Mouse (Mus musculus): Measurements from ENCODE around the gene Atp6v1f. TPM values are rescaled to one million over a fixed set of nuclear protein-coding genes. Genes with fewer than 3 reads are reported as not detected.

The Atp6v1f gene
- polyA plus RNA-seq, 1 experiment from 2014 or later: 189 TPM

DNA sequence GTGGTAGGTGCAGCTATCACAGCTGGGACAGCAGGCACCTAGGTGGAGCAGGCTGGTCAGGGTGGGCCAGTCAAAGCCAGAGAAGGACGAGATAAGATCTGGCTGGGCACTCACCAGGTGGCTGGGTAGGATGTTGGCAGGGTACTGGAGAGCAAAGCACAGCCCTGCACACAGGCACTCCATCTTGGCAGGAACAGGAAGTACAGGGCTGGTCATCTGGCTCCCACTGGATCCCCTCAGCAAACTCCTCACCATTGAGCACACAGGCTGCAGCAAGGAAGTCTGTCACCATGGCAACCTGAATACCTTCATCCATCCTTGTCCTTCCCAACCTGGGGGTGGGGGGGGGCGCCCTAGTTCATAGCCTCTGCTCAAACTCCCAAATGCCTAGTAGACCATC, 30.3 kb downstream of the Atp6v1f start:
- Histone ChIP-seq H3K27ac (ENCODE audit: poor library complexity, severe bottlenecking) (no peak overlapping the region), H3K9me3 (replicated peaks) (no peaks in the 10 kb centered on the region), H3K4me2 (no peak overlapping the region), H3K9ac (no peak overlapping the region), H3K4me1 (replicated peaks) (peaks cover 6% of the 10 kb centered on the region; the same call in 1 of the 2 replicates), H3K36me3 (peaks cover 7% of the 10 kb centered on the region; the same call in 1 of the 2 replicates), H3K27me3 (replicated peaks) (peaks cover 39% of the 10 kb centered on the region), H3K4me3 (no peak overlapping the region)
- WGBS: 59% methylated on average over 2 of the region's 2 CpGs
- ATAC-seq (ENCODE audit: insufficient number of reproducible peaks, low FRiP score): no peak

DNA sequence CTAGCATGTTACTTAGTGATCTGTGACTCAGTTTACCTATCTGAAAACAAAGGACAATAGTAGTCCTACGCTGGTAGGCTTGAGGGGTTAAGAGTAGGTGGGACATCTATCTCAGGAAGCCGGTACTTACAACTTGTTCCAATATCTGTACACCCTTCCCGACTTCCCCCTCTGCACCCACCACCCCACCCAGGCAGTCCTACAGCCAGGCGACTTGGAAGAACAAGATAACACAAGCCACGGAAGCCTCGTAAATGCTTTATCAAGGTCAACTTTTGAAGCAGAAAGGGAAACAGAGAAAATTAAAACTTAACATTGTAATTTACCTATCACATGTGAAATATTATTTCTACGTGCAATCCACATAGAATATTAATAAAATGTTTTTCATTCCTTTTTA, 32.7 kb downstream of the Atp6v1f start:
- Histone ChIP-seq H3K4me3 (no peak overlapping the region), H3K27ac (ENCODE audit: poor library complexity, severe bottlenecking) (no peak overlapping the region), H3K4me1 (replicated peaks) (peaks cover 6% of the 10 kb centered on the region; the same call in 1 of the 2 replicates), H3K9me3 (replicated peaks) (no peaks in the 10 kb centered on the region), H3K9ac (no peak overlapping the region), H3K27me3 (replicated peaks) (peaks cover 35% of the 10 kb centered on the region), H3K4me2 (no peak overlapping the region), H3K36me3 (peaks cover 7% of the 10 kb centered on the region; the same call in 1 of the 2 replicates)
- no peak for ATAC-seq (ENCODE audit: insufficient number of reproducible peaks, low FRiP score)
- WGBS: 79% methylated on average over 7 of the region's 7 CpGs

- Histone ChIP-seq H3K36me3 (peaks cover 7% of the 10 kb centered on the region; the same call in 1 of the 2 replicates), H3K27ac (ENCODE audit: poor library complexity, severe bottlenecking) (no peak overlapping the region), H3K4me1 (replicated peaks) (peaks cover 3% of the 10 kb centered on the region; the same call in 1 of the 2 replicates), H3K4me3 (no peak overlapping the region), H3K9ac (no peak overlapping the region), H3K27me3 (replicated peaks) (peaks cover 30% of the 10 kb centered on the region), H3K4me2 (no peak overlapping the region), H3K9me3 (replicated peaks) (no peaks in the 10 kb centered on the region)
- WGBS: 78% methylated on average over 6 of the region's 6 CpGs
- ATAC-seq (ENCODE audit: insufficient number of reproducible peaks, low FRiP score): no peak
Observed at GRCm38 (mm10) chr6:29500810-29501209, 33.3 kb downstream of the Atp6v1f start.

DNA sequence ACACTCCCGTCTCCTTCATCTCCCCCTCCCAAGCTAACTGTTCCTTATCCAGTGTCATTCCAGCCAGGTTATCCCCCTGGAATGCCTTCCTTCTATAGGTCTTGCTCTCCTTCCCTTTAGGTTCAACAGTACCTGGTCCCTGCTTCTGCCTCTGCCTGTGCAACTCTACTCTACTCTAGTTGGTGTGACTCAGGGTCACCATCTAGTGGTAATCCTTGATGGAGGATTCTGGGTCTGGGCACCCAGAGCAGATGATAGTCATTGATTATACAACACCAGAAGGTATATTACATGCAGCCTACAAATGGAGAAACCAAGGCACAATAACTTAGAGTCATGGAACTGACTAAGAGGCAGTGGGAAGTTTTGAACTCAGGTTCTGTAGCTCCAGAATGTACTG, 34.1 kb downstream of the Atp6v1f start:
- no peak overlapping the region for H3K4me2 ChIP-seq
- peaks cover 25% of the 10 kb centered on the region for H3K27me3 ChIP-seq (replicated peaks)
- 0 out of 2 replicates have a peak, but pooled peaks have one; percentile 34 for ATAC-seq (ENCODE audit: insufficient number of reproducible peaks, low FRiP score)
- H3K9ac ChIP-seq: no peak overlapping the region
- H3K27ac ChIP-seq (ENCODE audit: poor library complexity, severe bottlenecking): no peak overlapping the region
- 79% methylated on average over 1 of the region's 1 CpGs for WGBS
- peaks cover 7% of the 10 kb centered on the region for H3K4me1 ChIP-seq (replicated peaks)
- H3K4me3 ChIP-seq: no peak overlapping the region
- H3K36me3 ChIP-seq: peaks cover 7% of the 10 kb centered on the region; the same call in 1 of the 2 replicates
- H3K9me3 ChIP-seq (replicated peaks): no peaks in the 10 kb centered on the region

DNA sequence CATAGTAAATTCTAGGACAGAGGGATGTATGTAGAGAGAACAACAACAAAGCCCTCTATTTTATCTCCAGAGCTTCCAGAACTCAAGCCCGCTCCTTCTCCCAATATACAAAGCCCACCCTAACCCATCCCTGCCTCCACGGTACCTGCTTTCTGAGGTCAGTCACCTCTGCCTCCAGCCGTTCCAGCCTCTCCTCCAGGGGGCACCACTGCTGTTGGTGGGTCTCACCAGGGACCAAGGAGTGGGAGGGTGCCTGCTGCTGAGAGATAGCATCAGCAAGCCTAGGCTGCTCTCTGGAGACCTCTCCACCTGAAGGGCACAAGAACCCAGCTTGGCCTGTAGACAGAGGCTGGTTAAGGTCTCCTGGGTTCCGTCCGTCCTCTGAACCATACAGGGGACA, 38.0 kb downstream of the Atp6v1f start:
- 87% methylated on average over 5 of the region's 5 CpGs for WGBS
- peaks cover 25% of the 10 kb centered on the region for H3K4me1 ChIP-seq (replicated peaks)
- ATAC-seq (ENCODE audit: insufficient number of reproducible peaks, low FRiP score): no peak
- 0 out of 2 replicates have a peak, but pooled peaks cover 3% of the 10 kb centered on the region for H3K27me3 ChIP-seq (replicated peaks)
- H3K4me3 ChIP-seq: no peak overlapping the region
- H3K9ac ChIP-seq: no peak overlapping the region
- no peaks in the 10 kb centered on the region for H3K9me3 ChIP-seq (replicated peaks)
- H3K27ac ChIP-seq (ENCODE audit: poor library complexity, severe bottlenecking): no peak overlapping the region
- no peak overlapping the region for H3K4me2 ChIP-seq
- no peaks in the 10 kb centered on the region; the same call in 1 of the 2 replicates for H3K36me3 ChIP-seq

- peak overlapping the region; percentile 71 for H3K4me2 ChIP-seq
- H3K4me1 ChIP-seq (replicated peaks): peaks cover 25% of the 10 kb centered on the region
- 0 out of 2 replicates have a peak, but pooled peaks cover 3% of the 10 kb centered on the region for H3K27me3 ChIP-seq (replicated peaks)
- 18% methylated on average over 8 of the region's 8 CpGs for WGBS
- 0 out of 2 replicates have a peak, but pooled peaks have one; percentile 1 for ATAC-seq (ENCODE audit: insufficient number of reproducible peaks, low FRiP score)
- peak overlapping the region; percentile 68 for H3K9ac ChIP-seq
- H3K36me3 ChIP-seq: no peaks in the 10 kb centered on the region; the same call in 1 of the 2 replicates
- H3K27ac ChIP-seq (ENCODE audit: poor library complexity, severe bottlenecking): no peak overlapping the region
- no peaks in the 10 kb centered on the region for H3K9me3 ChIP-seq (replicated peaks)
- H3K4me3 ChIP-seq: peak overlapping the region; percentile 58
Observed at GRCm38 (mm10) chr6:29506834-29507233, 39.3 kb downstream of the Atp6v1f start.

DNA sequence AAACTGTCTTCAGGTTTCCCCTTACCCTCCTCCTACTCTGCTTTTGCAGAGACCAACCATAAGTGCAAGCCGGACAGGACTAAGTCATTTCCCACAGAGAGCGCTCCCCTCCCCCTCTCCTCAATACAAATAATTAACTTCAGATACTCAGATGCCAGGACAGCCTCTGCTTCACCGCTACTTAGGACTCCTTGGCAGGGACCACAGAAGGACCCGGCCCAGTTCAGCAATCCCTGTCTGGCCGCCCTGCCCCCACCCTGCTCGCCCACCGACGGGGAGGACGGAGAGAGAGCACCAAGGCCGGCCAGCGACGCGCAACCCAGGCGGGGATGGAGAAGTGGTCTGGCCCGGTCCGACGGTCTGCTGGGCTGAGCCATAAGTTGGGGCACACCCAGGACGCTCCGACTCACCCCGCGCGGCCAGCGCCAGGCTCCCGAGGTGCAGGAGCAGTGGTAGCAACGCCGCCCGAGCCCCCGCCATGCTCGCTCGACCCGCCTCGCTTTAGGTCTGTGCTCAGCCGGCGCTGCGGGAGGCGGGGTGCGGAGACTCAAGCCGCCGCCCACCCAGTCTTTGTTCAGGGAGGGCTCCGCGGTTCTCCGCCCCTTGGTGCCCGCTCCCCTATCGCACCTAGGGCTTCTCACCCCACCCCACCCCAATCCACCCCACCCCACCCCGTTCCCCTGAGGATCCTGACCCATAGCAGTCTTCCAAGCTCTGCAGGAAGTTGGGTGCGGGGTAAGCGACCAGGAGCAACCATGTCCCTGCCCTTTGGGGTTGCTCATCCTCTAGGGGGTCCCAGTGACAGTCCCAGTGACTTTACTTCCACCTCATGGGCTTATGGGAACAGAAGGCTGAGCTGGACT, 40.2 kb downstream of the Atp6v1f start, which contains the start of gene Kcp:
TSS of gene Kcp (minus strand) at position 506 of the 863 bp plus-strand sequence.
- WGBS: under 1% methylated on average over 44 of the region's 47 CpGs
- H3K4me1 ChIP-seq (replicated peaks): peaks cover 26% of the 10 kb centered on the region
- H3K27ac ChIP-seq (ENCODE audit: poor library complexity, severe bottlenecking): no peak within 1 kb of the TSS
- H3K36me3 ChIP-seq: no peaks in the 10 kb centered on the region; the same call in 1 of the 2 replicates
- H3K4me2 ChIP-seq: peak within 1 kb of the TSS; percentile 71
- H3K9ac ChIP-seq: peak within 1 kb of the TSS; percentile 68
- H3K27me3 ChIP-seq (replicated peaks): 0 out of 2 replicates have a peak, but pooled peaks cover 3% of the 10 kb centered on the region
- H3K4me3 ChIP-seq: peak within 1 kb of the TSS; percentile 58
- ATAC-seq (ENCODE audit: insufficient number of reproducible peaks, low FRiP score): peak; percentile 58; the same call in 1 of the 2 replicates
- H3K9me3 ChIP-seq (replicated peaks): no peaks in the 10 kb centered on the region

- Histone ChIP-seq H3K4me1 (replicated peaks) (peaks cover 39% of the 10 kb centered on the region), H3K4me2 (no peak overlapping the region), H3K36me3 (no peaks in the 10 kb centered on the region), H3K4me3 (no peak overlapping the region), H3K9ac (no peak overlapping the region), H3K9me3 (replicated peaks) (no peaks in the 10 kb centered on the region), H3K27ac (ENCODE audit: poor library complexity, severe bottlenecking) (no peak overlapping the region), H3K27me3 (replicated peaks) (0 out of 2 replicates have a peak, but pooled peaks cover 3% of the 10 kb centered on the region)
- 41% methylated on average over 2 of the region's 2 CpGs for WGBS
- 0 out of 2 replicates have a peak, but pooled peaks have one; percentile 22 for ATAC-seq (ENCODE audit: insufficient number of reproducible peaks, low FRiP score)
Observed at GRCm38 (mm10) chr6:29509086-29509485, 41.6 kb downstream of the Atp6v1f start.

GRCm38 (mm10) chr6:29513284-29513683, 45.8 kb downstream of the Atp6v1f start:
- Histone ChIP-seq H3K4me2 (peak overlapping the region; percentile 62), H3K9me3 (replicated peaks) (no peaks in the 10 kb centered on the region), H3K4me3 (peak overlapping the region; percentile 27), H3K9ac (peak overlapping the region; percentile 38; the same call in 1 of the 2 replicates), H3K27ac (ENCODE audit: poor library complexity, severe bottlenecking) (peak overlapping the region; percentile 66), H3K36me3 (no peaks in the 10 kb centered on the region), H3K27me3 (replicated peaks) (no peaks in the 10 kb centered on the region), H3K4me1 (replicated peaks) (peaks cover 20% of the 10 kb centered on the region)
- 0% methylated on average over 11 of the region's 11 CpGs for WGBS
- ATAC-seq (ENCODE audit: insufficient number of reproducible peaks, low FRiP score): peak; percentile 69

- no peaks in the 10 kb centered on the region for H3K27me3 ChIP-seq (replicated peaks)
- no peak overlapping the region for H3K9ac ChIP-seq
- no peak overlapping the region for H3K27ac ChIP-seq (ENCODE audit: poor library complexity, severe bottlenecking)
- 5% methylated on average over 5 of the region's 5 CpGs for WGBS
- H3K4me1 ChIP-seq (replicated peaks): peaks cover 14% of the 10 kb centered on the region
- no peaks in the 10 kb centered on the region for H3K36me3 ChIP-seq
- no peak overlapping the region for H3K4me3 ChIP-seq
- no peak overlapping the region for H3K4me2 ChIP-seq
- peaks cover 4% of the 10 kb centered on the region; the same call in 1 of the 2 replicates for H3K9me3 ChIP-seq (replicated peaks)
- no peak for ATAC-seq (ENCODE audit: insufficient number of reproducible peaks, low FRiP score)
Observed at GRCm38 (mm10) chr6:29517139-29517538, 49.6 kb downstream of the Atp6v1f start.
